ENCODE assay signal across 8 mouse cellular contexts in genomic region chr3:84582023-84582912, GRCm38 (mm10). TPM values are rescaled to one million over a fixed set of nuclear protein-coding genes. Genes with fewer than 3 reads are reported as not detected.
DNase-seq lines count a peak whose midpoint lies in the region; ATAC-seq and TF ChIP-seq lines count a peak whose summit lies in the region.

Gene Arfip1 (minus strand): TSS chr3:84582625.

- H3K4me2 ChIP-seq in embryonic facial prominence, embryonic 15.5 days (replicated peaks) = peak within 1 kb of the TSS; percentile 72
- peak within 1 kb of the TSS; percentile 69 for H3K4me2 ChIP-seq in kidney, embryonic 14.5 days (replicated peaks; ENCODE audit: low read depth, low read length)
- H3K4me2 ChIP-seq in limb, embryonic 15.5 days = peak within 1 kb of the TSS; percentile 68

- WGBS in bone marrow, adult 2 months = under 1% methylated on average over 70 of the region's 70 CpGs
- under 1% methylated on average over 69 of the region's 70 CpGs for WGBS in embryonic facial prominence, embryonic 15.5 days
- under 1% methylated on average over 70 of the region's 70 CpGs for WGBS in kidney, embryonic 14.5 days
- WGBS in limb, embryonic 15.5 days = under 1% methylated on average over 61 of the region's 70 CpGs

- H3K27ac ChIP-seq in bone marrow, adult 2 months (ENCODE audit: control insufficient read depth, insufficient read depth, low read depth, low read length, poor library complexity) = peak within 1 kb of the TSS; percentile 52
- peak within 1 kb of the TSS; percentile 93 for H3K27ac ChIP-seq in embryonic facial prominence, embryonic 15.5 days (replicated peaks)
- H3K27ac ChIP-seq in kidney, embryonic 14.5 days (ENCODE audit: low read depth, low read length) = peak within 1 kb of the TSS; percentile 96
- H3K27ac ChIP-seq in limb, embryonic 15.5 days = peak within 1 kb of the TSS; percentile 94

- ATAC-seq in embryonic facial prominence, embryonic 15.5 days (ENCODE audit: insufficient number of reproducible peaks, low FRiP score, low TSS enrichment, low read depth) = peak; percentile 98
- ATAC-seq in kidney, embryonic 14.5 days (ENCODE audit: low FRiP score, low TSS enrichment) = peak; percentile 100
- ATAC-seq in limb, embryonic 15.5 days (ENCODE audit: insufficient number of reproducible peaks, low FRiP score, low TSS enrichment, low read depth) = peak; percentile 97

- peak within 1 kb of the TSS; percentile 99 for H3K4me3 ChIP-seq in bone marrow, adult 2 months (replicated peaks; ENCODE audit: control insufficient read depth, low read depth, low read length)
- peak within 1 kb of the TSS; percentile 89 for H3K4me3 ChIP-seq in embryonic facial prominence, embryonic 15.5 days (replicated peaks)
- H3K4me3 ChIP-seq in kidney, embryonic 14.5 days (ENCODE audit: low read length) = peak within 1 kb of the TSS; percentile 82
- peak within 1 kb of the TSS; percentile 76 for H3K4me3 ChIP-seq in limb, embryonic 15.5 days

- no peaks in the 10 kb centered on the region for H3K9me3 ChIP-seq in embryonic facial prominence, embryonic 15.5 days (replicated peaks)
- H3K9me3 ChIP-seq in kidney, embryonic 14.5 days (ENCODE audit: control insufficient read depth, low read length) = no peaks in the 10 kb centered on the region
- no peaks in the 10 kb centered on the region for H3K9me3 ChIP-seq in limb, embryonic 15.5 days

- peak; percentile 92 for DNase-seq in 416B (ENCODE audit: low read depth)
- peak; percentile 97 for DNase-seq in heart, adult 9 months (ENCODE audit: low spot score in 2 of 2)
- peak; percentile 70 to 86 for DNase-seq in monocyte, adult 2 months (ENCODE audit: low read depth in 1 of 2, low spot score in 2 of 2)
- peak; percentile 92 for DNase-seq in spleen, postnatal 36 days (ENCODE audit: low spot score in 2 of 2)

- H3K9ac ChIP-seq in embryonic facial prominence, embryonic 15.5 days = peak within 1 kb of the TSS; percentile 74
- H3K9ac ChIP-seq in kidney, embryonic 14.5 days (ENCODE audit: low read depth, low read length) = peak within 1 kb of the TSS; percentile 74
- peak within 1 kb of the TSS; percentile 60 for H3K9ac ChIP-seq in limb, embryonic 15.5 days

- H3K36me3 ChIP-seq in embryonic facial prominence, embryonic 15.5 days = no peaks in the 10 kb centered on the region
- H3K36me3 ChIP-seq in kidney, embryonic 14.5 days (ENCODE audit: control insufficient read depth, insufficient read depth, low read length) = no peaks in the 10 kb centered on the region
- no peaks in the 10 kb centered on the region for H3K36me3 ChIP-seq in limb, embryonic 15.5 days

- no peaks in the 10 kb centered on the region; the same call in none of the 2 replicates for H3K4me1 ChIP-seq in bone marrow, adult 2 months (ENCODE audit: control insufficient read depth, insufficient read depth, low read length)
- peaks cover 21% of the 10 kb centered on the region for H3K4me1 ChIP-seq in embryonic facial prominence, embryonic 15.5 days
- peaks cover 15% of the 10 kb centered on the region; the same call in 1 of the 2 replicates for H3K4me1 ChIP-seq in kidney, embryonic 14.5 days (ENCODE audit: control insufficient read depth, insufficient read depth, low read length)
- peaks cover 22% of the 10 kb centered on the region for H3K4me1 ChIP-seq in limb, embryonic 15.5 days

- H3K27me3 ChIP-seq in embryonic facial prominence, embryonic 15.5 days = no peaks in the 10 kb centered on the region
- H3K27me3 ChIP-seq in kidney, embryonic 14.5 days (ENCODE audit: control insufficient read depth, insufficient read depth, low read length) = no peaks in the 10 kb centered on the region
- no peaks in the 10 kb centered on the region for H3K27me3 ChIP-seq in limb, embryonic 15.5 days

- TF ChIP-seq CTCF in bone marrow, adult 2 months (IDR thresholded peaks at IDR 0.05; ENCODE audit: control insufficient read depth, insufficient read depth, low read length) = no peak

- peak; percentile 46; the same call in 1 of the 2 replicates for TF ChIP-seq POLR2A in bone marrow, adult 2 months (IDR thresholded peaks at IDR 0.05; ENCODE audit: borderline replicate concordance, control insufficient read depth, low read depth, low read length)

RNA-seq across cellular contexts. Expression of gene Arfip1, which starts in this region (rescaled TPM):
- polyA plus RNA-seq in bone marrow, adult 2 months (2011; ENCODE audit: insufficient read depth, insufficient read length, low replicate concordance, missing spikeins) = 5.5 and 9.6 TPM in 2 replicates
- polyA plus RNA-seq in embryonic facial prominence, embryonic 15.5 days (2015; fragmentation: Nextera tagmentation; extraction: Ambion mirVana) = 50.6 and 50.7 TPM in 2 replicates
- 34.4 and 44.6 TPM in 2 replicates for polyA plus RNA-seq in kidney, embryonic 14.5 days (2014; fragmentation: Nextera tagmentation; extraction: Ambion mirVana)
- polyA plus RNA-seq in limb, embryonic 15.5 days (2015; fragmentation: Nextera tagmentation; extraction: Ambion mirVana) = 54.5 and 56.7 TPM in 2 replicates

Comparison
In these comparisons a context has a peak if more than half of its experiments do, and no peak if none do; other contexts are left out.
1. Peak in every context shown above with its lines: DNase-seq, ATAC-seq, H3K4me3 ChIP-seq and H3K27ac ChIP-seq.